Mouse (Mus musculus): ENCODE data around the gene 2410137M14Rik.

- TF ChIP-seq CTCF (IDR thresholded peaks at IDR 0.05; ENCODE audit: borderline replicate concordance, insufficient read depth, low read length): no peak
- TF ChIP-seq POLR2A (IDR thresholded peaks at IDR 0.05; ENCODE audit: low read depth, low read length): no peak
Observed at GRCm38 (mm10) chr17:36995448-36995847, 14.4 kb upstream of the 2410137M14Rik start.
